Mouse (Mus musculus) liver (tissue): ENCODE results near the gene Gse1.
A peak's percentile ranks its signal among the peaks of the same experiment; 100 is the strongest.

Experiments used
- DNase-seq: peaks from one replicate; pipeline ENCODE4 v3.0.0-alpha.2; 2020; ENCODE audit warnings: mixed read lengths

Gene Gse1

DNA sequence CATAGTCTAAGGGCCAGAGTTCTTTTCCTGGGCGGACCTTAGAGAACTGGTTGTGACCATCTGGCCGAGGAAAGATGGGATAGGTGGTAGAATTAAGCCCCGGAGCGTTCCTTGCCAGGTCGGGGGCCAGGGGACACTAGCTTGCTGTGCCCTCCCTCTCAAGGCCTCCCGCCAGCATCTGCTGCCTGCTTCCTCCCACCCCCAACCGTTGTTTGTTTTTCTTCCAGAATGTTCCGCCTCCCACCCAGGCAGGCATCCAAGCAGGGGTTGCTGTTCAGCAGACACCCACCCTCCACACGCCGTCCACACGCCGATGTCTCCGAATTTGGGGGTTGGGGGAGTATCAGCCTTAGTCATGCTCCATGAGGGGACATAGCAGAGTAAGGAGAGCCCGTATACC, 49.8 kb downstream of the Gse1 start:
- DNase-seq, result no peak

DNA sequence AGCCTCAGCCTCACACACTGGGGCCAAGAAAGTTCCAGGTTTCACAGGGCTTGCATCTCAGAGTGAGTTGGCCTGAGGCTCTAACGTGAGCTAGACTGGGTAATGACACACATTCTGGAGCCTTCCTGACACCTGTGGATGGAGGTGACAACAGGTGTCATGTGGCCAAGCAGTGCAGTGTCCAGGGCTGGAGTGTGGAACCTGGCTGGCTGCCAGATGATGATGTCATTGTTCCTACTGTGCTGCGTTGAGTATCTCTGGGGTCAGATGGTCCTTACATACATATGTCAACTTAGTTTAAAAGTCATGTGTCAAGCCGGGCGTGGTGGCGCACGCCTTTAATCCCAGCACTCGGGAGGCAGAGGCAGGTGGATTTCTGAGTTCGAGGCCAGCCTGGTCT, 51.2 kb downstream of the Gse1 start:
- no peak for DNase-seq

DNA sequence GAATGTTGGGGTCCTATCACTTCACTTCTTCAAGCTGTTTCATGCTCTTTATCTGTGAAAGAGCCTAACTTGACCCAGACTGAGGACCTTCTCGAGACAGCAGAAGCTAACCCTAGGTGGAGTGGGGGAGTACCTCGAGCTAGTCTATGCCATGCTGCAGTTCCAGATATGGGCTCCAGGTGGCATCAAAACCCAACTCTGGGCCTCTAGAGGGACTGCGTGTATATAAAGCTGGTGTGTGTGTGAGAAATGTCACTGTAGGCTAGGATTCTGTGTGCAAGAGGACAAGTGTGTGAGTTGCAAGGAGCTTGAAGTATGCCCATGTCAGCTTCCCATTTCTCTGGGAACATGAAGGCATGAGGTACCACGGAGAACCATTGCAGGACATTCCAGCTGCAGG, 53.2 kb downstream of the Gse1 start:
- DNase-seq, result peak; percentile 81

DNA sequence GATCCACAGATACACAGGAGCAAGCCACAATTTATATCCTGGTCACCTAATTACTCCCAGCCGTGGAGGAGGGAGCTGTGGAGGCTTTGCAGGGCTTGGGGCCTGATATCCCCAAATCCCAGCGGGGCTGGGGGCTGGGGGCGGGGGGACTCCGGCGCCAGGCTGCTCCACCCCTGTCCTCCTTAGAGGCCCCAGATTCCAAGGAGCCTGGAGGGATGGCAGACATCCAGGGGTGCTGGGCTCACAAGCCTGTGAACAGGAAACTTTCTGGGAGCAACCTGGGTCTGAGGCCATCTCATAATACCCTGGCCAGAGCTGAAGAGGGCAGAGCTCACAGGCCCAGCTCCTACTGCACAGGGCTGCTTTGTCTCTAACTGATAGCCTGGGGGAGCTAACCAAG, 54.2 kb downstream of the Gse1 start:
- DNase-seq, result no peak

DNA sequence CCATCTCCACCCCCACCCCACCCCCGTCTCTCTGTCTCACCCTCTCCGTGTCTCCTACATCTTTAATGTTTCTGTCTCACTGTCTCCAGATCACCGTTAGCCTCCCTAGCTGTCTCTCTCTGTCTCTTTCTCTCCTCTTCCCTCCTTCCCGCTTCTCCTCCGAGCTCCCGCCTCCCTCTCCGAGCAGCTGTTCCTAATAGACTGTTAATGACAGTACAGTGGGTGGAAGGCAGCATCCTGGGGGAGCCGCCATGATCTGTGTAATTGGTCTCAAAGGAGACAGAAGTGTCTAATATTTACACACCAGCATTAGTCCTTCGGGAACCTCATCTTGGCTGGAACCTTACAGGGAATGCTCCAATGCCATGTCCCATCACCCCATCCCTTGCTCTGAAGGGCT, 56.0 kb downstream of the Gse1 start:
- no peak for DNase-seq

DNA sequence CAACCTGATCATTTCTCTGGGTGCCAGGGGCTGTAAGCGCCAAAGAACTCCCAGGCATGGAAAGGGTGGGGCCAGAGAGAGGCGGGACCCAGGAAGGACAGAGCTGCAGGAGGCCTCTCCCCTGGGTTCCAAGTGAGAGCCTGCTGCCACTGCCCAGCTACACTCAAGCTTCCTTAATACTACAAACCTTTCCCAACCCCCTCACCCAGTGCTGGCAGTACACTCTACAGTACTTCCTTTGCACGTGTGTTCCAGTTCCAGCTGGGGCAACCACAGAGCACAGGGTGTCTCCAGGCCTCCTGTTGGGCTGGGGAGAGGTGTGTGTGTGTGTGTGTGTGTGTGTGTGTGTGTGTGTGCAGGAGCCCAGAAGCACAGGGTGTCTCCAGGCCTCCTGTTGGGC, 56.8 kb downstream of the Gse1 start:
- peak; percentile 61 for DNase-seq

DNA sequence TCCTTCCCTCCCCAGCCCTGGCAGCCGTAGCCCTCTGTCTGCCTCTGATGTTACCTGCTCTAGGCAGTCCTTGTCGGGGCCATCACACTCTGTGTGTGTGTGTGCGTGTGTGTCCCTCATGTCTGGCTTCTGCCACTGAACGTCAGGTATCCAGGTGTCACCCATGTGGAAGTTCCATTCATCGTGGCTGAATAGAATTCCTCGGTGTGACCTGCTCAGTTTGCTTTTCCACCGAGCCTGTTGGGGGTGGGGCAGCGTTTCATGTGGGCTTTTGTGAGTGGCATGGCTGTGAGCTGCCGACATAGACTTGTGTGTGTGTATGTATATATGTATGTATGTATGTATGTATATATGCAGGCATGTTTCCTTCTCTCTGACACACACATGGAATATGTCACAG, 57.6 kb downstream of the Gse1 start:
- DNase-seq, result no peak

DNA sequence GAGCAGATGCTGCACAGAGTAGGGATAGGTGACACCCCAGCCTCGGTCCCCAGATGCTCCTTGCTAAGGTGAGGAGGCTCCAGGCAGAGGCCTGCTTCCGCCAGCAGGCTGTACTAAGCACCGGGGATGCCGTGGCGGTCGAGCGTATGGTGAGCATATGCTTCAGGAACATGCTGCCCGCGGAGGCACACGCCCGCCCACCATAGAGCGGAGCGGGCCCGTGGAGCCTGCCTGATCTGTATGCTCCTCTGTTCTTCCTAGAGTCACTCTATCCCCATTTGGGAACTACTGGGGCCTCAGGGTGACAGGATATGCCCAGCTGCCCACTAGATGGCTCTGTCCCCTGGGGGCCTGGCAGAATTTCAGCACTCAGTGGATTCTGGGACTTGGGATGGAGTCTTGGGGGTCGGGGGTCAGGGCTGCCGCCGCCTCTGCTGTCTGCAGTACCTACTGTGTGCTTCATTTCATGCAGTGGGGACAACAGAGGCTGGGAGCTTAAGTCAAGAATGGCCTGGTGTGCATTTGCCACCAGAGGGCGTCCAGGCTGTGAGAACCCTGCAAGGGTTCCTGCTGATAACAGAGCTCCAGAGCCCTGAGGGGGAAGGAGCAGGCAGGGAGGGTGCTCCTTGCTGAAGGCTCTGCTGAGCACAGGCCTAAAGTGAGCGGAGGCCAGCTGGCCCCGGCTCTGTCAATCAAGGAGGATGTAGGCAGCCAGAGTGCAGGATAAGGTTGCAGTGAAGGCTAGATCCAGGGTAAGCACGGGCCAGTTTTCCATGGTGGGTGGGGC, 60.1 kb downstream of the Gse1 start:
- DNase-seq, result peak; percentile 90

DNA sequence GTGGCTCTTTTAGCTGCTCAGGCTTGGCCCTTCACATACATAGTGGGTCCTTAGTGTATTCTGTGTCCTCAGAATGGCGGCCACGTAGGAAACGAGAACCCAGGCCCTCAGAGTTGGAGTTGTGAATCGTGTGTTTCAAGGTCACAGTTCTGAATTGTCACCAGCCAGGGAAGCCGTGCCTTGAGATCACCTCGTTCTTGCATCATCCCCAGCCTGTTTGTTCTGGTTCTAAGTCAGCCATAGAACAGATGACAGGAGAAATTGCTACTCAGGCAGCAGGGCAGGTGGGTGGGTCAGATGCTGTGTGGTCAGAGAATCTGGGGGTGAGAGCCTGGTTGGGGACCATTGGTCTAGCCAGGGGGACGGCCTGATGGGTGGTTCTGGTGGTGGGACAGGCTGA, 60.9 kb downstream of the Gse1 start:
- DNase-seq, result no peak

DNA sequence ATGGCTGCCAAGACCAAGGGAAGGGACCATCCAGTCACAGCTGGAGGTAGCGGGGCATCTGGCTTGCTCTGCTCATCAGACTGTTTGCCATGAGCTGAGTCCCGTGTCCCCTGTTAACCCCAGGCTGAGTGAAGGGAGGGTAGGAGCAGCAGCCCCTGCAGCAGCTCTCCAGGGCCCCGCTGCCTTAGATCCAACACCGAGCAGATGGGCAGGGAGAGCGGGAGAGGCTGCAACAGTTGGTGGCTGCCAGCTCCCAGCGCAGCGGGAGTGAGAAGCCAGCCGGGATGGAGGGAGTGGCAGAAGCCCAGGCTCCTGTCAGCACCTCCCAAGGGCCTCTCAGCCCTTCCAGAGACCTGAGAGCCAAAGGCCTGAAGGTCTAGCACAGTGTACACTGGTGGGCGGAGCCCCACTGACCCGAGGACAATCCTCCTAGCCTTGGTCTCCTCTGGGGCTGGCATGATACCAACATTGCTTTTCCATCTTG, 61.5 kb downstream of the Gse1 start:
- DNase-seq, result peak; percentile 59

DNA sequence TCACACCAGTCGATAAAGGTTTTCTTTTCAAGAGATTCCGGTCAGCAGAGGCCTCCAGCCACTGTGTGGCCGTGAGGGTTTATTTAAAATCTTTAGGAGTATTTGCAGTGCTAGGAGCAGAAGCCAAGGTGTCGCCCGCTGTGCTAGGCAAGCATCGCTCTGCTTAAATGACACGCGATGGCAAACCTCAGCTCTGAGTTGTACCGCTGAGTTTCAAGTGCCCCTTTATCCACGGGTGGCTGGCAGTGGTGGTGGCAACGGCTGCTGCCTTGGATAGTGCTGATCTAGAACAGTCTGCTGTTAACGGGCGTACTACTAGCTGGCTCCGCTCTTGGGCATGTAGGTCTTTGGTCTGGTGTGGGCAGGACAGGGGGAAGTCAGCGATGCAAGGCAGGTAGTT, 62.4 kb downstream of the Gse1 start:
- no peak for DNase-seq

DNA sequence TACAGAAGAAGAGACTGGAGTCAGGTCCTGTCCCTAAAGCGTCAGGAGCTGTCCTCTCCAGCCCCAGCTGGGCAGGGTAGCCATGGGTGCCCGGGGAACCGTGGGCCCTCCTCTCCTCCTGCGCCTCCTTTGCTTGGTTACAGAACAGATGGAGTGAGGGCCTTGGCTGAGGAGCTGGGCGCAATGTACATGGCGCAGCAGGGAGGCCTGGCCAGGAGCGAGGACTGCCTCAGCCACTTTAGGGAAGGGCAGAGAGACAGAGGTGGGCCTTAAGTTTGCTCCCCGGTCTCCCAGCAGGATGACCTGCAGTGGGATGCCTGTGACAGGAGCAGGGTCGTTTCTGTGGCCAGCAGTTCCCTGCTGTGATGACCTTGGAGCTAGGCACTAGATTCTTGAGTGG, 63.4 kb downstream of the Gse1 start:
- DNase-seq, result no peak

DNA sequence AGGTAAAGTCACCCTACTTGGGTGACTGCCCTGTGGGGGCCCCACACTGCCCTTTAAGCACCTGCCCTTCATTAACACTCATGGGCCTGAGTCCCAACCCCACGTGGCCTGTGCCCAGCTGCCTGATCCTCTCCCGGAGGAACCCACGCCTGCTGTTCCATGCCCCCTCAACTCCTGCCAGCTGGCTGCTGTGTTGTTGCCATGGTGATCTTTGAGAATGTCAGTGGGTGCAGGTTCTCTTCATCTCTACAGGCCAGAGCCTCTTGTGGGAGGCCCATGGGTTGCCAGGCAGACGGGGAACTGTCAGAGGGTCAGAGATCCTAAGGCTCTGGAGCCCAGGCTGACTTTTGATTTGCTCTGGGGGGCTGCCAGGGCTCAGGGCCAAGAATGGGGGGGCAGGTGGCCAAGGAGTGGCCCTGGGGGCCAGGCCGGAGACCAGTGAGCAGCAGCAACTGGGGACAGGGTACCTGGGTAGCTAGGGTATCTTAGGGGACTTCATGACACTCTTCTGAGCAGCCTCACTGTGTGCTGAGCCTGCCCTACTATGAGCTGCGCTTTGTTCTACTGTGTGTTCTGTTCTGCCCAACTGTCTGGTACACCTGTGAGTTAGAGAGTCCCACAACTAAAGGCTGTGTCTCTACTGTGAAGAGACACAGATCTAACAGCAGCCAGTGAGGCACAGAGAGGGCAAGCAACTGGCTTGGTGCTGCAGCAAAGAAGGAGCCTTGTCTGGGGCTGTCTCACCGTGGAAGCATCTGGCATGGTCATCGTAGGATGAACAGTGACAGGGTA, 64.3 kb downstream of the Gse1 start:
- DNase-seq, result peak; percentile 46

DNA sequence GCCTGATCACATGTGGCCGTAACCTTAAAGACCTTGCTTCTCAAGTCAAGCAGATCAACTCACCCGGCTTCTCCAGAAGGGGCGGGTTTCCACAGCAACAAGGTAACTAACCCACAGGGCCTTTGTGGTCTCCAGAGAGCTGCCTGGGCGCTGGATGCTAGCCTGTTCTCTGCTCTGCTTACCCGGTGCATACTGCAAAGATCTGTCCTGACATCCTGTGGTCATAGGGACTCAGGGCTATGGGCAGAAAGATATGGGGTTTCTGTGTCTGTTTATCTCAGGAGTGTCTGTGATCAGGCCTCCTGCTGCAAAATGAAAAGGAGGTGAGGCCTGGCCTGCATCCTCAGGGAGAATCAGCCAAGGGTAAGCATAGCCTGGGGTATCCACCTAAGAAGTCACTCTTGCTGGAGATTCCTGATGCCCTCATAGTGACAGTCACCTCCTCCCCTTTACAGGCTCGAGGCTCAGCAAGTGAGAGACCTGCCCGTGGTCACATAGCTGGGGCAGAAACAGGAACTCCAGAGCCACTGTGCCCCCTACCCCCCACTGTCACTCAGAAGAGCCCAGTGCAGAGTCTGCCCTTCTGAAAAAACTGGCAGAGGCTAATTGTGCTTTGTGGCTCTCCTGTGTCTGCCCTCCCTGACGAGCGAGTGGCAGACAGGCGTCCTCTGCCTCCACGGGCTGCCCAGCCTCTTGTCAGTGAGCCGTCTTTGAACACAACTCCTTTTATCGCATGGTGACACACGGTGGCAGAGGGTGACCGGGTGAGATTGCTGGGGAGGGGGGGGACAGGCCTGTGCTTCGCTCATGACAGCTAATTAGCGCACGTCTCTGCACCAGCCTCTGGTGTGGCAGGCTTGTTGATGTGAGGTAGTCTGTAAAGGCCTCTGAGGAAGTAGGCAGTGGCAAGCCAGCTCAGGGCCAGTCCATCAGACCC, 65.4 kb downstream of the Gse1 start:
- peak; percentile 92 for DNase-seq

DNA sequence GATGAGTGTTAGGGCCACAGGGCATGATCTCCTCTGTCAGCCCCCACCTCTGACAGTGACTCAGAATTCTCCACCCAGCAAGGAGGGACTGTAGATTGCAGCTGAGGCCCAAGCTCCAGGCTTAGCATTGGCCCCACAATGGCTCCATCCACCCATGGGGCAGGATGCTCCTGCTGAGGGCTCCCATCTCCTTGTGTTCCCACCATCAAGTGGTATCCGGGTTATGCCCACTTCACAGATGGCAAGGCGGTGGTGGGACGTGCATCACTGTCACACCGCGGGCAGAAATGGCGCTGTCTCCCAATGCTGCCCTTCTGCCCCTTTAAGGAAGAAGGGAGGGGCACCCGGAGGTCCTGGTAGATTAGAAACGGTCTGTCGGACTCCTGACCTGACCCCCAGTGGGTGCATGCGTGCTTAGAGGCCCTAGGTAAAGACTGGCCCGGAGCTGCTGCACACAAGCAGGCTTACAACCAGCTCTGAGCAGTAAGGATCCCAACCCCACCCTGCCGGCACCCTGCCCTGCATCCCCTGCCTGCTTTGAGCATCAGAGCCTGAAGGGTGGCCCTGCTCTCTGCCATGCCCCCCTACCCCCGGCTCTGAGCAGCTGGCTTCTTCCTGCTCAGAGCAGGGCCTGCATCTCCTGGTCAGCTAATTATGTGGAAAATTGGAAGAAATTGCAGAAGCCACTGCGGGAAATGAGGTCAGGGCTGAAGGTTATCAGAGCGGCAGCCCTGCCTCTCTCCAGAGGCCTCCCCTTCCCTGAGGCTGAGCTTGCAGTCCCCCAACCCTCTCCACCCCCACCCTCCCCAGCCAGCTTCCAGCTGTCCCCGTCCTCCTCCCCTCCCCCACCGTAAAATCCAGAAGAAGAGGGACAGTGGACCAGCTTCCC, 67.0 kb downstream of the Gse1 start:
- DNase-seq, result peak; percentile 80

DNA sequence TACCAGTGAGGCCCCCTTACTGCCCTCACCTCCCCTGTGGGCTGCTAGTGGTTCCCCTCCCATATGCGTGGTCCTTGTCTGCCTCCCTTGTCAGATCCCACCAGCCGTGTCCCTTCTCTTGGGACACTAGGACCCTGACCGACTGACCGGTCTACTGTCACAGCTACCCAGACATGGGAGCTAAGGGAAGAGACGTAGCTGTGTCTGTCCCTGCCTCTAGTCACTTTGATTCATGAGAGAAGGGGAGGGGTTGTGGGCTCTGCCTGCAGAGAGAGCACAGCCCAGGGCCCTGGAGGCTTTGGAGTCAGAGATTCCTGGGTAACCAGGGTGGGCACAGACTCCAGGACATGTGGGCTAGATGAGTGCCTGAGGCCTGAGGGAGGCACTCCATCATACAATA, 68.7 kb downstream of the Gse1 start:
- no peak for DNase-seq

DNA sequence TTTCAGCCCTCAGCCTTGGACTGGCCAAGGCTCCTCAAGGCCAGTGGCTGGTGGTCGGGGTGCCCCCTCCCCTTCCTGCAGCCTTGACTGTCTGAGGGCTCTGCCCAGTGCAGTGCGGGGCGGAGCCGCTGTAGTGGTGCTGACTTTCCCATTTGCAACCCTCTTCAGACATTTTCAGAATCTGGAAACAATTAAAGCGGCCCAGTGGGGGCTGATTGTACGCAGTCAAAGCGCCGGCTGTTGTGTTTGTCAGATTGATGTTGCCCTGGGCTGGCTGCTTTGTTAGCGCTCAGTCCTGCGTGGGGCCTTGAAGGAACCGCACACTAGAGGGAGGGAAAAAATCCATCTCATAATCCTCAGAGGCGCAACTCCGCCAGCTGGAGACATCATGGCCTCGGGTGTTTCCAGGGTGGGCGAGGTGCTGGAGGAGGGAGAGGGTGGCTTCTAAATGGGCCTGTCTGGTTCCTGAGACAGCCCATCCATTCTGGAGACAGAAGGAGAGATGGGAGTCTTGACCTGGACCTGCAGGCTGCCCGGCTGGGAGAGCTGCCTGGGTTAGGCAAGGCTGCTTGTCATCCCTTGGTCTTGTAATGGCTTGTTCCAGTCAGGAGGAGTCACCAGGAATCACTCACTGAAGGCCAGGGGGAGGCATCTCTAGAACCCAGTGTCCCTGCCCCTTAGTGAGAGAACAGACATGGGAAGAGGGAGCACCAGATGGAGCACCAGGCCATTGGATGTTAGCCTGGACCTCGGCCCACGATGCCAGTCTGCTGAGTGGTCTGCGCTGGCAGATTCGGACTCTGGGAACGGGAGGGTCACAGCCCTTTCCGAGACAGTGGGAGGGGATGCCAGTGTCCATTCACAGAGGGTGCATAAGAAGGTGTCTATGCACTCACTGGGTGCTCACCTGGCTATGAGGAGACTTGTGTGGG, 70.6 kb downstream of the Gse1 start:
- DNase-seq, result no peak

DNA sequence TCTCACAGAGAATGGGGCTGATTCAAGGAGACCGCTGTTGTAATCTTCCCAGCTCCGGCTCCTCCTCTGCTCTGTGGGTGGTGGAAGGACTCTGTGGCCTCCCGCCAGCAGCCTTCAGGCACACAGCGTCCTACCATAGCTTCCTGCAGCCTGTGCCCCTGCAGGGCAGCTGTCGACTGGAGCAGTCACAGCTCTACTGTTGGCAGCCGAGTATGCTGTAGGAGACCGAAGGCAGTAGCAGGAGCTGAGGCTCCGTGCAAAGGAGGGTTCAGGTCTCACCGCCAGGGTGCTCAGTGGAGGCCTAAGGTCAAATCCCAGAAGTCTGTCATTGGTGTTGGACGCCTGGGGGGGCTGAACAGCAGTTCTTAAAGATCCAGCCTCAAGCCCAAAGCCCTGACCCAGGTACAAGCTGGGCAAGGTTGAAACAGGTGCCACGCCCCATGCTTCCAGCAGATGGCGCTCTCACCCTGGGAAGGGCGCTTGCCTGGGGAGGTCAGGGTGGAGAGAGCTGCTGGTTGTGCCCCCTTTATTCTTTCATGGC, 72.4 kb downstream of the Gse1 start:
- DNase-seq, result peak; percentile 85

DNA sequence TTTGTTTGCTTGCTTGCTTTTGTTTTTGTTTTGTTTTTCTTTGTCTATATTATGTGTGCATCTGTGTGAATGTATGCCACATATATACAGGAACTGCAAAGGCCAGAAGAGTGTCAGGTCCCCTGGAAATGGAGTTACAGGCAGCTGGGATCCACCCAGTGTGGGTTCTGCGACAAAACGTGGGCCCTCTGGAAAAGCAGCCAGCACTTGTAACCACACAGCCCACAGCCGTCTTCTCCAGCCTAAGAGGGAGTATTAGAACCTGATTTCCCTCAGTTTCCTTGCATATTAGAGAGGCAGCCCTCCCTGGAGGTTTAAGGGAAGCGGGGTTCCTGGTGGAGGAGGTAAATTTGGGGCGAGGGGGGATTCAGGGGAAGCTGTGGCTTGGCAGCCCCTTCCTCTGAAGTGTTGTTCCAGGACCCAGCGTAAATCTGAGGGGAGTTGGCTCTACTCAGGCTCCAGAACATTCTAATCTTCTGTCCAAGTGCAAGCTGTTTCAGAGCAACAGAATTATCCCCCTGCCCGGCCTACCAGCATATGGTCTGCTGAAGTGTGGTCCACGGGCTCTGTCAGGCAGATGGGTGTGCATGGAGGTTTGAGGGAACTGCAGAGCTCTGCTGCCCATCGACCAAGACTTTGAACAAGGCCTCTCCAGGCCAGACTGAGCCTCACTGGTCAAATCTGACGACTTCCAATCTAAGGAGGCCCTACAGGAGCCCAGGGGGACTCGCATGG, 74.9 kb downstream of the Gse1 start:
- DNase-seq, result no peak

DNA sequence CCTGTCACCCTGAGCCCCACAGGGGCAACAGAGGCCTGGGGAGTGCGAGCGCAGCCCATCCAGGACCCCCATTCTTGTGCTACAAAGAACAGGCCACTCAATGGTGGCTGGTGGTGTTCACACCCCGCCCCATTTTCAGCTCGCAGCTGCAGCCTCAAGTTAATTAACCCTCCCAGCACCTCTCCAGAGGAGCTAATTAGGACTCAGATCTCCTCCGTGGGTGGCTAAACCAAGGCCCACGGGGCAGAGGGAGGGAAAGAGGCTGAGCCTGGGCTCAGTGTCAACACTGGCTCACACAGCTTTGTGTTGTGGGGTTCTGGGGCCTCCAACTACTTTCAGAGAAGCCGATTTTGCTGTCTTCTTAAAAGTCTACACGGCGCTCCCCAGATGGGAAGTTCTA, 75.8 kb downstream of the Gse1 start:
- DNase-seq, result no peak
